Mouse (Mus musculus): Measurements from ENCODE around the gene Gm13272. TPM values are rescaled to one million over a fixed set of nuclear protein-coding genes. Genes with fewer than 3 reads are reported as not detected.
"Not testable (repeated sequence)": the region's sequence is repeated elsewhere in the genome, so short reads cannot be mapped to it uniquely, and the experiment has no call there.

The Gm13272 gene
- not detected in 2 replicates for polyA plus RNA-seq (2014; fragmentation: Nextera tagmentation; extraction: Ambion mirVana)

DNA sequence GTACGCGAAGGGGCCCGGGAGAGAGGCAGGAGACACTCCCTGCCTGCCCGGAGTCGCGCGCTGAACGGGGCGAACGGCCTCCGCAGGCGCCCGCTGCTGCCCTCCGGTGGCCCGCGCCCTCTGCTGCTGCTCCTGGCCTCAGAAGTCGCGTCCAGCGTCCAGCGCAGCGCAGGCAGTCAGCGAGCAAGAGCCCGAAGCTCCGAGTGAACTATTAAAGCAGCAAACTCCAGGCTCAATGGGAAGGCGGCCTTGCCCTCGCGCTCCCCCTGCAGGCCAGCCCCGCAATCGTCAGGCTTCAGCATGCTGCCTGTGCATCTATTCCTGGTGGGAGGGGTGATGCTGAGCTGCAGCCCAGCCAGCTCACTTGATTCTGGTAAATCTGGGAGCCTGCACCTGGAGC is at the start of gene Gm13272:
Gene Gm13272 (plus strand): TSS at position 301 of the 400 bp plus-strand sequence.
- H3K36me3 ChIP-seq (replicated peaks; ENCODE audit: control insufficient read depth, insufficient read depth, low read depth, low read length); H3K4me1 ChIP-seq (ENCODE audit: control insufficient read depth, insufficient read depth, low read length); H3K27me3 ChIP-seq (ENCODE audit: control insufficient read depth, insufficient read depth, low read length); ATAC-seq (replicated peaks; ENCODE audit: insufficient number of reproducible peaks, low FRiP score, low TSS enrichment, low read depth); H3K27ac ChIP-seq (replicated peaks; ENCODE audit: low read depth, low read length); DNase-seq (ENCODE audit: low spot score); H3K9me3 ChIP-seq (replicated peaks; ENCODE audit: control insufficient read depth, low read length); H3K9ac ChIP-seq (replicated peaks; ENCODE audit: low read length); H3K4me2 ChIP-seq (ENCODE audit: low read depth, low read length); H3K4me3 ChIP-seq (ENCODE audit: low read depth, low read length): not testable (repeated sequence)
- WGBS, result no CpG with 5 or more reads among the region's 29 CpGs

DNA sequence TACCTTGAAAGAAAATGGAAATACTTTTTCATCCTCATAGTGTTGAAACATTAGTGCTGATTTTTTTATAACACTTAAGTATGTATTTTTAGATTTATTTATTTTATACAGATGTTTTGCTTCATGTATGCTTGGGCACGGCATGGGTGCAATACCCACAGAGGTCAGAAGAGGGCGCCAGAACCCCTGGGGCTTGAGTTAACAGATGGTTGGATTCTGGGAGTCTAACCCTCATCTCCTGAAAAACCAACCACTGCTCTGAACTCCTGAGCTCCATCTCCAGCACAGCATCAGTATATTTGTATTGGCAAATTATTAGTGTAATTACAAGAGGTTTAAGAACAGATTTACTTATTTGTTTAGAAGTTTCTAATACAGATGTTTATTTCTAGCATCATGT is 41.2 kb upstream of the Gm13272 start:
- H3K4me1 ChIP-seq (ENCODE audit: control insufficient read depth, insufficient read depth, low read length), result no peaks in the 10 kb centered on the region
- no peaks in the 10 kb centered on the region for H3K9me3 ChIP-seq (replicated peaks; ENCODE audit: control insufficient read depth, low read length)
- H3K27me3 ChIP-seq (ENCODE audit: control insufficient read depth, insufficient read depth, low read length), result no peaks in the 10 kb centered on the region
- no peak for ATAC-seq (replicated peaks; ENCODE audit: insufficient number of reproducible peaks, low FRiP score, low TSS enrichment, low read depth)
- 4% methylated on average over 2 of the region's 2 CpGs for whole genome bisulfite sequencing
- peak; percentile 82 for DNase-seq (ENCODE audit: low spot score)
- no peak overlapping the region for H3K4me3 ChIP-seq (ENCODE audit: low read depth, low read length)
- H3K9ac ChIP-seq (replicated peaks; ENCODE audit: low read length), result no peak overlapping the region
- no peaks in the 10 kb centered on the region for H3K36me3 ChIP-seq (replicated peaks; ENCODE audit: control insufficient read depth, insufficient read depth, low read depth, low read length)
- H3K27ac ChIP-seq (replicated peaks; ENCODE audit: low read depth, low read length), result no peak overlapping the region
- no peak overlapping the region for H3K4me2 ChIP-seq (ENCODE audit: low read depth, low read length)

DNA sequence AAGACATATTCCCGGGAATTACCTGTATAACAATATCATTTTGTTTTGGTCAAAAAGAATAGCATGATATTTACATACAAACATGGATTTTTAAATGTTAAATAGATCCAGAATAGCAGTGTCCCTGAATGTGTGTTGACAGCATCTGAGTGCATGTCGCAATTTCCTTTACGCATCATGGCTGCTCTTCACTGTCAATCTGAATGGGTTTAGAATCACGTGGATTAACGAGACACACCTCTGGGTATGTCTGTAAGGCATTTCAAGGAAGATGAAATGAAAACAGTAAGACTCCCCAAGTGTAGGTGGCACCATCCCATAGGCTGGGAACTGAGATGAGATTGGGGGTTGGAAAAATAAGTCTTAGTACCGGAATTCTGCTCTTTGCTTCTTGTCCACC is 40.6 kb upstream of the Gm13272 start:
- ATAC-seq (replicated peaks; ENCODE audit: insufficient number of reproducible peaks, low FRiP score, low TSS enrichment, low read depth) (no peak), DNase-seq (ENCODE audit: low spot score) (no peak)
- 88% methylated on average over 6 of the region's 6 CpGs for WGBS
- H3K27ac ChIP-seq (replicated peaks; ENCODE audit: low read depth, low read length), result no peak overlapping the region
- H3K4me3 ChIP-seq (ENCODE audit: low read depth, low read length), result no peak overlapping the region
- no peaks in the 10 kb centered on the region for H3K36me3 ChIP-seq (replicated peaks; ENCODE audit: control insufficient read depth, insufficient read depth, low read depth, low read length)
- H3K4me1 ChIP-seq (ENCODE audit: control insufficient read depth, insufficient read depth, low read length), result no peaks in the 10 kb centered on the region
- no peaks in the 10 kb centered on the region for H3K27me3 ChIP-seq (ENCODE audit: control insufficient read depth, insufficient read depth, low read length)
- H3K9ac ChIP-seq (replicated peaks; ENCODE audit: low read length), result no peak overlapping the region
- no peaks in the 10 kb centered on the region for H3K9me3 ChIP-seq (replicated peaks; ENCODE audit: control insufficient read depth, low read length)
- H3K4me2 ChIP-seq (ENCODE audit: low read depth, low read length), result no peak overlapping the region

DNA sequence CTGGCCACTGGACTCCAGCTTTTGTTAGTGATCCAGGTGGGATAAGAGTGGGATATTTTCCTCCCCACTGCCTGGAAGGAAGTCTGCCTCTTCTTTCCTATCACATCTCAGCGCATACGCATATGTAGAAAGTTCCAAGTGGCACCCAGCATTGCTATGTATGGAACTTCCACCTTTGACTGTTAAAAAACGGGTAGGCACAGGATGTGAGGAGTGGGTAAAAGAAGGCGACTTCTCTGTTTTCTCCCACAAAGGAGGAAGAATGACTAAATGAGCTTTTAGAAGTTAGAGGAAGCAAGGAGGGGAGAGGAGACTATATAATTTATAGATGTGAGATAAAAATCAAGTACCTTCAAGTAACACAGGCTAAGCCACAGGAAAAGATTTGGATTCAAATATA is 38.2 kb upstream of the Gm13272 start:
- Histone ChIP-seq H3K4me3 (ENCODE audit: low read depth, low read length) (no peak overlapping the region), H3K9ac (replicated peaks; ENCODE audit: low read length) (no peak overlapping the region), H3K4me2 (ENCODE audit: low read depth, low read length) (no peak overlapping the region), H3K4me1 (ENCODE audit: control insufficient read depth, insufficient read depth, low read length) (no peaks in the 10 kb centered on the region), H3K27me3 (ENCODE audit: control insufficient read depth, insufficient read depth, low read length) (no peaks in the 10 kb centered on the region), H3K9me3 (replicated peaks; ENCODE audit: control insufficient read depth, low read length) (no peaks in the 10 kb centered on the region), H3K36me3 (replicated peaks; ENCODE audit: control insufficient read depth, insufficient read depth, low read depth, low read length) (no peaks in the 10 kb centered on the region), H3K27ac (replicated peaks; ENCODE audit: low read depth, low read length) (no peak overlapping the region)
- DNase-seq (ENCODE audit: low spot score) (no peak), ATAC-seq (replicated peaks; ENCODE audit: insufficient number of reproducible peaks, low FRiP score, low TSS enrichment, low read depth) (no peak)
- WGBS, result 93% methylated on average over 4 of the region's 4 CpGs

DNA sequence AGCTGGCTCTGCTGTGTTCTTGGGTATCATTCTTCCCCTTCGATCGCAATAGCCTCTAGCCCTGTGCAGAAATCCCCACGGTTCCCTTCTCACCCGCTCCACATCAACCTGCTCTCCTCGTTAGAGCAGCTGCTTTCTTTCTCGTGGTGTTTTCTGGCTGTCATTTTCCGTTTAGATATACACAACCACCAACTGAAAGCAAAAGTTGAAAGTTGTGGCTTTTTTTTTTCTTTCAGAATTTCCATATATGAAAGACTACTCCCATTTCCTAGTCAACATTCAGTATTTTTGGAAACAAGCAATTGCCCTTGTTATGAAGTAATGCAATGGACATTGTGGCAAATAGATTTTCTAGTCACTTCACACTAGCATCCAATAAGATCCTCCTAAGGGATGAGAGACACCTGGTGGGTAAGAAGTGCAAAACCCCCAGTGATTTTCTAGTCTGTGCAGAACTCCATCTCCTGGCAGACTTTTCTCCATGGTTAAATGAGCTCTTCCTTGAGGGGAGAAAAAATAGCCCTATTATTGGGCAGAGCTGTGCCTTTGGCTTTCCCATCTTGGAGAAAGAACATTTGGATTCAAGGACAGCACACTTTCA is 36.8 kb upstream of the Gm13272 start:
- DNase-seq (ENCODE audit: low spot score) (no peak), ATAC-seq (replicated peaks; ENCODE audit: insufficient number of reproducible peaks, low FRiP score, low TSS enrichment, low read depth) (no peak)
- no peak overlapping the region for H3K4me3 ChIP-seq (ENCODE audit: low read depth, low read length)
- H3K4me1 ChIP-seq (ENCODE audit: control insufficient read depth, insufficient read depth, low read length), result no peaks in the 10 kb centered on the region
- H3K4me2 ChIP-seq (ENCODE audit: low read depth, low read length), result no peak overlapping the region
- no peaks in the 10 kb centered on the region for H3K9me3 ChIP-seq (replicated peaks; ENCODE audit: control insufficient read depth, low read length)
- WGBS, result 78% methylated on average over 7 of the region's 7 CpGs
- H3K9ac ChIP-seq (replicated peaks; ENCODE audit: low read length), result no peak overlapping the region
- no peaks in the 10 kb centered on the region for H3K36me3 ChIP-seq (replicated peaks; ENCODE audit: control insufficient read depth, insufficient read depth, low read depth, low read length)
- H3K27me3 ChIP-seq (ENCODE audit: control insufficient read depth, insufficient read depth, low read length), result no peaks in the 10 kb centered on the region
- no peak overlapping the region for H3K27ac ChIP-seq (replicated peaks; ENCODE audit: low read depth, low read length)

DNA sequence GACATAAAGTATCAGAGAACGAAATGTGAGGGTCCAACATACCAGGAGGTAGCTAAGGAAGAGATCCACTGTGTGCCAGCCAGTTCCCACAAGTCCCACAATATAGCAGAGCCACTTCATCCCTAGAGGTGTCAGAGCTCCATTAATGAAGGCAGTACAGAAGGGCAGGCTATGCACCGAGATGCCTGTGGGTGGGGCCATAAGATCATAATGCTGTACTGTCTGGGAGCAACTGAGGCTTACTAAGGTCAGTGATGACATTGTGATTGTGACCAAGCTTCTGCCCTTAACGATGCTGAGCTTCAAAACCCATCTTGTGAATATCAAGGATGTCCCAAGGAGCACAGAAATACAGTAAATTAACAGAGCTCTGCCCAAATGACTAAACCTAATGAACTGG is 35.4 kb upstream of the Gm13272 start:
- no peak overlapping the region for H3K9ac ChIP-seq (replicated peaks; ENCODE audit: low read length)
- DNase-seq (ENCODE audit: low spot score), result no peak
- 76% methylated on average over 3 of the region's 3 CpGs for WGBS

DNA sequence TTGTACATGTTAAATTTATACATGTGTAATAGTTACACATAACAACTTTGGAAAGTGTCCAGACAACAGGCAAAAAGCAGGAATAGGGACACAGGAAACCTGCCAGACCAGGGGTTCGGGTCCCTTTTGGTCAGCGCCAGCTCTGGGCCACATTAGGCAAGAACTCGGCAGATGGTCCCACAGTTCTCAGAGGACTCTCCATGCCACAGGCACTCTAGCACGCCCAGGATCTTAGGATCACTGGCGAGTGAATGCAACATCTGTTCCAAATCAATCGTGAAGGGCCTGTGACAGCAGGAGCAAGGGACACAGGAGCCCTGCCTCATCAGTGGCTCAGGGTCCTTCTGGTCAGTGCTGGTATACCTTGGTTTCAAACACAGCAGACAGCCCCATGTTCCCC is 29.7 kb upstream of the Gm13272 start:
- no peaks in the 10 kb centered on the region for H3K9me3 ChIP-seq (replicated peaks; ENCODE audit: control insufficient read depth, low read length)
- no peaks in the 10 kb centered on the region for H3K27me3 ChIP-seq (ENCODE audit: control insufficient read depth, insufficient read depth, low read length)
- H3K27ac ChIP-seq (replicated peaks; ENCODE audit: low read depth, low read length), result no peak overlapping the region
- H3K4me2 ChIP-seq (ENCODE audit: low read depth, low read length), result no peak overlapping the region
- H3K9ac ChIP-seq (replicated peaks; ENCODE audit: low read length), result no peak overlapping the region
- DNase-seq (ENCODE audit: low spot score) (no peak), ATAC-seq (replicated peaks; ENCODE audit: insufficient number of reproducible peaks, low FRiP score, low TSS enrichment, low read depth) (no peak)
- 45% methylated on average over 6 of the region's 6 CpGs for WGBS
- H3K36me3 ChIP-seq (replicated peaks; ENCODE audit: control insufficient read depth, insufficient read depth, low read depth, low read length), result no peaks in the 10 kb centered on the region
- H3K4me3 ChIP-seq (ENCODE audit: low read depth, low read length), result no peak overlapping the region
- H3K4me1 ChIP-seq (ENCODE audit: control insufficient read depth, insufficient read depth, low read length), result no peaks in the 10 kb centered on the region

More for the DNA sequence above, 35.4 kb upstream of the Gm13272 start:
- Histone ChIP-seq H3K4me2 (ENCODE audit: low read depth, low read length) (no peak overlapping the region), H3K27me3 (ENCODE audit: control insufficient read depth, insufficient read depth, low read length) (no peaks in the 10 kb centered on the region), H3K4me3 (ENCODE audit: low read depth, low read length) (no peak overlapping the region), H3K9me3 (replicated peaks; ENCODE audit: control insufficient read depth, low read length) (no peaks in the 10 kb centered on the region), H3K27ac (replicated peaks; ENCODE audit: low read depth, low read length) (no peak overlapping the region), H3K4me1 (ENCODE audit: control insufficient read depth, insufficient read depth, low read length) (no peaks in the 10 kb centered on the region), H3K36me3 (replicated peaks; ENCODE audit: control insufficient read depth, insufficient read depth, low read depth, low read length) (no peaks in the 10 kb centered on the region)
- ATAC-seq (replicated peaks; ENCODE audit: insufficient number of reproducible peaks, low FRiP score, low TSS enrichment, low read depth), result no peak

DNA sequence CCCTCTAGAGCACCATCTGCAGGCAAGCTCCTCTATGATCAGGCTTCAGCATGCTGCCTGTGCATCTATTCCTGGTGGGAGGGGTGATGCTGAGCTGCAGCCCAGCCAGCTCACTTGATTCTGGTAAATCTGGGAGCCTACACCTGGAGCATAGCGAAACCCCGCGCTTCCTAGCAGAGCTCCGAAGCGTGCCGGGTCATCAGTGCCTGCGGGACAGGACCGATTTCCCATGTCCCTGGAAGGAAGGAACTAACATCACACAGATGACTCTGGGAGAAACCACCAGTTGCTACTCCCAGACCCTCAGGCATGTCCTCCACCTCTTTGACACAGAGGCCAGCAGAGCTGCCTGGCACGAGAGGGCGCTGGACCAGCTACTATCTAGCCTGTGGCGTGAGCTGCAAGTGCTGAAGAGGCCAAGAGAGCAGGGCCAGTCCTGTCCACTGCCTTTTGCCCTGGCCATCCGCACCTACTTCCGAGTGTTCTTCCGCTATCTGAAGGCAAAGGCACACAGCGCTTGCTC is 24.8 kb upstream of the Gm13272 start, which contains the start of gene Gm13271:
Gene Gm13271 (plus strand): TSS at position 51 of the 523 bp plus-strand sequence.
- not testable (repeated sequence) for H3K4me3 ChIP-seq (ENCODE audit: low read depth, low read length); H3K36me3 ChIP-seq (replicated peaks; ENCODE audit: control insufficient read depth, insufficient read depth, low read depth, low read length); H3K9ac ChIP-seq (replicated peaks; ENCODE audit: low read length); H3K27me3 ChIP-seq (ENCODE audit: control insufficient read depth, insufficient read depth, low read length); H3K9me3 ChIP-seq (replicated peaks; ENCODE audit: control insufficient read depth, low read length); H3K4me1 ChIP-seq (ENCODE audit: control insufficient read depth, insufficient read depth, low read length); ATAC-seq (replicated peaks; ENCODE audit: insufficient number of reproducible peaks, low FRiP score, low TSS enrichment, low read depth); H3K27ac ChIP-seq (replicated peaks; ENCODE audit: low read depth, low read length); H3K4me2 ChIP-seq (ENCODE audit: low read depth, low read length); DNase-seq (ENCODE audit: low spot score)
- 67% methylated on average over 15 of the region's 15 CpGs for WGBS

All from embryonic facial prominence, embryonic 11.5 days (tissue).